11 mouse cellular contexts compared by ENCODE assay signal in genomic region chr4:55136283-55136682, GRCm38 (mm10).
DNase-seq lines count a peak whose midpoint lies in the region.
"Had no signal": no experiment of that assay in that cellular context is flagged by ENCODE, and none has a peak within 500 bp of the region (broad histone marks: within the 10 kb centered on the region; RNA-seq: fewer than 3 reads in every experiment).

No protein-coding gene starts in this region.

- DNase-seq in kidney, postnatal 4 days: peak; percentile 21 to 35
- DNase-seq in kidney, postnatal 25 days: no peak
- DNase-seq in embryo, embryonic 10.5 days (ENCODE audit: low spot score): peak; percentile 60
- peak; percentile 56 for DNase-seq in mesoderm, embryonic 11.5 days (ENCODE audit: low read depth, low spot score)
- DNase-seq in yolk sac, embryonic 10.5 days (ENCODE audit: low spot score): peak; percentile 68
- DNase-seq in frontal cortex, adult 2 months (ENCODE audit: extremely low spot score in 1 of 2, low spot score in 1 of 2): no peak
- no peak for DNase-seq in cerebellum, adult 9-10 months
- DNase-seq: cerebellum, postnatal 36 days; liver, postnatal 0 days; spleen, adult 18-20 months; thymus, postnatal 14 days had no signal

Comparison
In these comparisons a context has a peak if more than half of its experiments do, and no peak if none do; other contexts are left out.
1. DNase-seq: peak in kidney, postnatal 4 days (2 of 2), embryo, embryonic 10.5 days (single experiment), mesoderm, embryonic 11.5 days (single experiment) and yolk sac, embryonic 10.5 days (single experiment); none in kidney, postnatal 25 days (0 of 2), frontal cortex, adult 2 months (0 of 2) and cerebellum, adult 9-10 months (single experiment).